Mouse (Mus musculus): Measurements from ENCODE around the gene Cdipt.

Gene Cdipt

GRCm38 (mm10) chr7:127024755-127025555 lies 49.2 kb downstream of the Cdipt start:
- peak in 1 of 2 experiments; percentile 84 for DNase-seq (ENCODE audit: low spot score in 2 of 2)

- DNase-seq (ENCODE audit: low spot score in 2 of 2), result no peak
Observed at GRCm38 (mm10) chr7:127025556-127026160, 49.9 kb downstream of the Cdipt start.

- DNase-seq (ENCODE audit: low spot score in 2 of 2), result no peak
Observed at GRCm38 (mm10) chr7:127026161-127026600, 50.5 kb downstream of the Cdipt start.

- DNase-seq (ENCODE audit: low spot score in 2 of 2), result no peak
Observed at GRCm38 (mm10) chr7:127026616-127026983, 50.9 kb downstream of the Cdipt start.

- peak; percentile 98 to 99 for DNase-seq (ENCODE audit: low spot score in 2 of 2)
Observed at GRCm38 (mm10) chr7:127026984-127027726, 51.4 kb downstream of the Cdipt start, which contains the start of gene Maz. Gene Maz, minus strand, starts transcription at chr7:127027037.

GRCm38 (mm10) chr7:127027885-127028284 lies 52.2 kb downstream of the Cdipt start:
- DNase-seq (ENCODE audit: low spot score in 2 of 2), result no peak

Data from left cerebral cortex, adult 9 months (tissue).